Mouse (Mus musculus): ENCODE measurements around the gene Gm30302. TPM values are rescaled to one million over a fixed set of nuclear protein-coding genes. Genes with fewer than 3 reads are reported as not detected.

Gm30302 gene
- total RNA-seq, 2 experiments from 2014 or later: not detected

- DNase-seq (ENCODE audit: low spot score in 2 of 2): no peak
- intact Hi-C loops (cut with DNase I): no loop called here
Observed at GRCm38 (mm10) chr13:49741285-49742040, 57.3 kb downstream of the Gm30302 start.

DNA sequence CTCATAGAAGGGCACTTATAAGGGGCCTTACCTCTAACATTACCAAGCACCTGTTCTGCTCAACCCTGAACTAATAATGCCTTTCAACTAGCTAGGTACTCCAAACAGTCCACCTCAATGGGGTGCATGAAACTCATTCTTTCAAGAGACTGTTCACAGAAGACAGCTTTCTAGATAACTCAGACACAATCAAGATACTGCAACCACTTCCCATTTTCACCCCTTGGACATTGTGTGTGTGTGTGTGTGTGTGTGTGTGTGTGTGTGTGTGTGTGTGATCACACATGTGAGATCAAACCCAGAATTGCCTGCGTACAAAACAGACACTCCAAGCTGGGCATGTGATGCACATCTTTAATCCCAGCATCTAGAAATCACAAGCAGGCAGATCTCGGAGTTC, 60.8 kb downstream of the Gm30302 start:
- no peak for DNase-seq (ENCODE audit: low spot score in 2 of 2)
- intact Hi-C loops (cut with DNase I): no loop called here

GRCm38 (mm10) chr13:49736430-49736829, 62.4 kb downstream of the Gm30302 start:
- no peak for DNase-seq (ENCODE audit: low spot score in 2 of 2)
- intact Hi-C loops (cut with DNase I): no loop called here

Other genes with a start within 250 kb of the Gm30302 start
- gene Omd, start 216.5 kb downstream of the Gm30302 start, total RNA-seq (2021): 1 to 10 TPM; 1.6 to 2.0 TPM
- gene Ogn, start 191.0 kb downstream of the Gm30302 start, total RNA-seq (2021): 1 to 10 TPM; 5.4 to 7.1 TPM
- gene Cenpp, start 146.2 kb downstream of the Gm30302 start, total RNA-seq (2021): under 1 TPM; 0.39 to 0.53 TPM
- 10 to 100 TPM; 25.4 to 31.7 TPM for gene Nol8, start 145.9 kb downstream of the Gm30302 start, total RNA-seq (2021)
- gene Iars, start 116.9 kb downstream of the Gm30302 start, total RNA-seq (2021): 10 to 100 TPM; 63.4 to 66.9 TPM